Mouse (Mus musculus) cortical plate, adult 2 months (tissue): ENCODE measurements around the gene Olfr73.

Experiments
- CTCF ChIP-seq: fragments of 200-500 bp; IDR thresholded peaks from 2 replicates; pipeline ENCODE4 v1.5.1; 2011; ENCODE audit warnings: mild to moderate bottlenecking, control low read depth, low read length; ENCODE audit not compliant: insufficient read depth; ENCODE audit errors: extremely low read depth
- POLR2A ChIP-seq: fragments of 200-500 bp; IDR thresholded peaks from 2 replicates; pipeline ENCODE4 v1.6.1; 2011; ENCODE audit warnings: mild to moderate bottlenecking, low read length, control low read depth; ENCODE audit not compliant: insufficient read depth; ENCODE audit errors: extremely low read depth

- TF ChIP-seq CTCF (no peak), POLR2A (no peak)
These were observed 47.7 kb downstream of the Olfr73 start, which contains the start of gene Olfr1158 for GRCm38 (mm10) chr2:87989813-87990212.
